Mouse (Mus musculus): Measurements from ENCODE around the gene Olfr167. TPM values are rescaled to one million over a fixed set of nuclear protein-coding genes. Genes with fewer than 3 reads are reported as not detected.
"Not testable (repeated sequence)": the region's sequence is repeated elsewhere in the genome, so short reads cannot be mapped to it uniquely, and the experiment has no call there.

The Olfr167 gene
- not detected in 2 replicates for polyA plus RNA-seq (2012; rRNA removed)

DNA sequence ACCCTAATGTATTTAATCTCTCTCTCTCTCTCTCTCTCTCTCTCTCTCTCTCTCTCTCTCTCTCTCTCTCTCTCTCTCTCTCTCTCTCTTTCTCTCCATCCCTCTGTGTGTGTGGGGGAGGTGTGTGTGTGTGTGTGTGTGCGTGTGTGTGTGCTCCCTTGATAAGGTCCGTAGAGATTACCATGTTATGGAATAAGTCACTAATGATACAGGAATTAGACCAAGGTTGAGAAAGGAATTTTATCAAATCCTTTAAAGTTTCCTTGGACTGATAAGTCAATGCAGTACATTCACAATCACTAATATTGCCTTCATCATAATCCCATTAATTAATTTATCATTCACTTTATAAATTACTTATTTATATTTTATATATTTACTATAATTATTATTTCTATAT, at the start of gene Olfr167:
Olfr167 (minus strand) TSS at position 101 of the 400 bp plus-strand sequence.
- 80% methylated on average over 2 of the region's 2 CpGs for WGBS
- Histone ChIP-seq H3K4me3 (replicated peaks; ENCODE audit: insufficient read depth, low read depth, low read length) (no peak within 1 kb of the TSS), H3K27ac (ENCODE audit: insufficient read depth, low read length) (no peak within 1 kb of the TSS), H3K27me3 (ENCODE audit: control insufficient read depth, insufficient read depth, low read length) (no peaks in the 10 kb centered on the region), H3K4me1 (ENCODE audit: control insufficient read depth, insufficient read depth, low read length) (no peaks in the 10 kb centered on the region)
- no peak for DNase-seq
- no peak for TF ChIP-seq CTCF (IDR thresholded peaks at IDR 0.05; ENCODE audit: borderline replicate concordance, insufficient read depth, low read depth, low read length)
- TF ChIP-seq POLR2A (IDR thresholded peaks at IDR 0.05; ENCODE audit: borderline replicate concordance, insufficient read depth, low read length) = no peak

DNA sequence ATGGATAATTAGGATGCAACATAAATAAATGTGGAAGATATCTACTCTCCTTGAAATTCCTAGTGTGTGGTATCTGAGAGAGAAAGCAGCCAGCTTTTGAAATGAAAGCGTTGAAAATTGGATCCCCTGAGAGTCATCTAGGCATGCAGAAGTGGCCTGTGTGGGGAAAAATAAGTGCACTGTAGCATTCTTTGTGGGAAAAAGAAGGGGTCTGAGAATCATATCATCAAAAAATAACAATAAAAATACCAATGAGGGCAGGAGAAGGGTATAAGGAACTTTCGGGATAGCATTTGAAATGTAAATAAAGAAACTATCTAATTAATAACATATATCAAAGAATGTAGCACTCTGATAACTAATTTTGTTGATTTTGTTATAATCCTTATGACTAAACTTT, 49.6 kb upstream of the Olfr167 start, which contains the start of gene Olfr169:
Olfr169 (minus strand) TSS at position 101 of the 400 bp plus-strand sequence.
- not testable (repeated sequence) for DNase-seq; H3K4me1 ChIP-seq (ENCODE audit: control insufficient read depth, insufficient read depth, low read length); H3K4me3 ChIP-seq (replicated peaks; ENCODE audit: insufficient read depth, low read depth, low read length); H3K27ac ChIP-seq (ENCODE audit: insufficient read depth, low read length); H3K27me3 ChIP-seq (ENCODE audit: control insufficient read depth, insufficient read depth, low read length)
- 70% methylated on average over 2 of the region's 2 CpGs for WGBS

DNA sequence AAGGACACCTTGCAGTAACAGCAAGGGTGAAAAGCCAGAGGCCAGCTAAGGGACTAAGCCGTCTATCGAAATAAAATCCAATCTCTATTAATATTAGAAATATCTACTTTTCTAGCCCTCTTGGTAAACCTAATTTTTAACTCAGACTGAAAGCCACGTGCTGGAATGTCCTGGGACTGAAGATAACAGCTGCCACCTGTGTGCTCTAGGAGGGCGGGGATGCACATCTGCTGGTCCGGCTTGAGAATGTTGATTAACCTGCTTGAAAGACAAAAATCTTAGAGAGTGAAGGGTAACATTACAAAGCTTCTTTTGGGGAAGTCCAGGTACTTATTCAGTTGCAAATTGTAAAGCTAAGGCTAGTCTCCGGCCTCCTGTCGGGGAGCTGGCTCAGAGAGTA, 31.4 kb upstream of the Olfr167 start:
- not testable (repeated sequence) for H3K27me3 ChIP-seq (ENCODE audit: control insufficient read depth, insufficient read depth, low read length); DNase-seq; H3K4me3 ChIP-seq (replicated peaks; ENCODE audit: insufficient read depth, low read depth, low read length); H3K27ac ChIP-seq (ENCODE audit: insufficient read depth, low read length); H3K4me1 ChIP-seq (ENCODE audit: control insufficient read depth, insufficient read depth, low read length)
- WGBS = 85% methylated on average over 7 of the region's 7 CpGs

DNA sequence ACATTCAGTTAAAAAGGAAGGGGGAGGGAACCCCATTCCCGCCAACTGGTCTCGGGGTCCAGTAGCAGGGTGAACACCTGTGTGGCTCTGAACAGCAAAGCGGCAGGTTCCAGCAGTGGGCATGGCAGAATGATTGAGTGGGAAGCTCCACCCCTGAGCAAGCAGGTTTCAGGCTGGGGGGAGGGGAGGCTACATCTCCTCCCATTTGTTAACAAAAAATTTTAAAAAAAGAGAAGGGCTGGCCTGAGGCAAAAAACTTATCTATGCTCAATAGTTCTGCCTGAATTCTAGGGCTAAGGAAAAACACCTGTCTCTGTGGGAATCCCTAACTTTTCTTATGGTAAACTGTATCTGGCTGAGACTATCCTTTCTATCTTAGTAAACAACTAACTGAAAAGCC, 30.2 kb upstream of the Olfr167 start:
- 95% methylated on average over 3 of the region's 3 CpGs for WGBS
- H3K4me3 ChIP-seq (replicated peaks; ENCODE audit: insufficient read depth, low read depth, low read length); H3K27ac ChIP-seq (ENCODE audit: insufficient read depth, low read length); H3K27me3 ChIP-seq (ENCODE audit: control insufficient read depth, insufficient read depth, low read length); H3K4me1 ChIP-seq (ENCODE audit: control insufficient read depth, insufficient read depth, low read length); DNase-seq: not testable (repeated sequence)

DNA sequence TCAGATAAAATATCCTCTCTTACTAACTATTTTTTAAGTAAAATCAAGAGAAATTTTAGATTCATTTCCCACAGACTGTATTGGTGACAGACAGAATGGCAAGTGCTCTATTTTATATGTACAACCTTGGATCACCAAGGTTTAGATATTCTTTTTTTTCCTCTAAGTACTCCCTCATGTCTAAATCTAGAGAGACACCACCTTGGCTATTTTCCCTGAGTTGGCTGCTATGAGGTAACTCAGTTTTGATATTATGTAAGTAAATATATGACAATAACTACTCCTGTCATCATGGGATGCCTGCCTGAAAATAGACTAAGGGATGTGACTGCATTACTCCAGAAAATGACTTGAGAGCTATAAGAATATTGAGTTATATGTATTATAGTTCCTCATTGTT, 13.4 kb upstream of the Olfr167 start, which contains the start of gene Olfr168:
Olfr168 (minus strand) TSS at position 101 of the 400 bp plus-strand sequence.
- Histone ChIP-seq H3K4me3 (replicated peaks; ENCODE audit: insufficient read depth, low read depth, low read length) (no peak within 1 kb of the TSS), H3K27ac (ENCODE audit: insufficient read depth, low read length) (no peak within 1 kb of the TSS), H3K27me3 (ENCODE audit: control insufficient read depth, insufficient read depth, low read length) (no peaks in the 10 kb centered on the region), H3K4me1 (ENCODE audit: control insufficient read depth, insufficient read depth, low read length) (no peaks in the 10 kb centered on the region)
- DNase-seq = no peak
- TF ChIP-seq CTCF (IDR thresholded peaks at IDR 0.05; ENCODE audit: borderline replicate concordance, insufficient read depth, low read depth, low read length) (no peak), POLR2A (IDR thresholded peaks at IDR 0.05; ENCODE audit: borderline replicate concordance, insufficient read depth, low read length) (no peak)

DNA sequence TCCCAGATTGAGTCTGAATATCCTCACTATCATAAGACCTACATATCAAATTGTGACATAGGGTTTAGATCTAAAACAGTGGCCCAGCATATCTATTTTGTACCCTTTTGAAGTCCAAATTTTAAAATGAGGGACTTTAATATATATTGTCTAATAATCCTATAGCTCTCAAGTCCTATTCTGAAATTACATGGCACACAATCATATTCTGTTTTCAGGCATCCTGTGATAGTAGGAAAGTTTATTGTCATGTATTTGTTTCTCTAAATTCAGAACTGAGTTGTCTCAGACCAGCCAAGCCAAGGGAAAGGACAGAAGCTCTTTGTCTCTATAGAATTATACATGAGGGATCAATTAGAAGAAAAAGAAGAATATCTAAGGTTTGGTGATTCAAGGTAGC, 38.7 kb downstream of the Olfr167 start, which contains the start of gene Olfr166:
Olfr166 (plus strand) TSS at position 301 of the 400 bp plus-strand sequence.
- Histone ChIP-seq H3K4me3 (replicated peaks; ENCODE audit: insufficient read depth, low read depth, low read length) (no peak within 1 kb of the TSS), H3K27ac (ENCODE audit: insufficient read depth, low read length) (no peak within 1 kb of the TSS), H3K4me1 (ENCODE audit: control insufficient read depth, insufficient read depth, low read length) (no peaks in the 10 kb centered on the region), H3K27me3 (ENCODE audit: control insufficient read depth, insufficient read depth, low read length) (no peaks in the 10 kb centered on the region)
- TF ChIP-seq POLR2A (IDR thresholded peaks at IDR 0.05; ENCODE audit: borderline replicate concordance, insufficient read depth, low read length) = no peak
- no peak for TF ChIP-seq CTCF (IDR thresholded peaks at IDR 0.05; ENCODE audit: borderline replicate concordance, insufficient read depth, low read depth, low read length)
- DNase-seq = no peak

DNA sequence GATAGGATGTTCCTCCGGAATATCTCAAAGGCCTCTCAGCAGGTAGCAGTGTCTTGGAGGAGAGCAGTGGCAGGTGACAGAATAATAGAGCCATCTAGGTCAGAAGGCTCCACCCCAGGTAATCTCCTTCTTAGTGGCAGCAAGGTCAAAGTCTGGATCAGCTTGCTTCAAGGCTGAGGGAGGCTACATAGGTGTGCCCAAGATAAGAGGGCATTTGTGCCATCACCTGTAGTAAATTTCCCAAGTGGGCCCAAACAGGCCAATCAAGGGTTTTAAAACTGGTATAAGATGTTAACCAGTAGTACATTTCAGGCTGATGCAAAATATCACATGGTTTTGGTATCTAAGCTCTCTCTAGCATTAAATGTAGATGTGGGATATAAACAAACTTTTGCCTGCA, 57.7 kb downstream of the Olfr167 start:
- H3K27me3 ChIP-seq (ENCODE audit: control insufficient read depth, insufficient read depth, low read length) = no peaks in the 10 kb centered on the region

More for the DNA sequence above, 57.7 kb downstream of the Olfr167 start:
- no peak overlapping the region for H3K27ac ChIP-seq (ENCODE audit: insufficient read depth, low read length)
- WGBS = 73% methylated on average over 1 of the region's 1 CpGs
- H3K4me3 ChIP-seq (replicated peaks; ENCODE audit: insufficient read depth, low read depth, low read length) = no peak overlapping the region
- no peak for DNase-seq
- no peaks in the 10 kb centered on the region for H3K4me1 ChIP-seq (ENCODE audit: control insufficient read depth, insufficient read depth, low read length)
- TF ChIP-seq POLR2A (IDR thresholded peaks at IDR 0.05; ENCODE audit: borderline replicate concordance, insufficient read depth, low read length) (no peak), CTCF (IDR thresholded peaks at IDR 0.05; ENCODE audit: borderline replicate concordance, insufficient read depth, low read depth, low read length) (no peak)

Other genes starting within 250 kb of the Olfr167 start
- gene Olfr164, start 208.2 kb downstream of the Olfr167 start, polyA plus RNA-seq (2012; rRNA removed) = not detected in 2 replicates
- not detected in 2 replicates for gene Olfr165, start 99.1 kb downstream of the Olfr167 start, polyA plus RNA-seq (2012; rRNA removed)
- gene Olfr166, start 38.6 kb downstream of the Olfr167 start, polyA plus RNA-seq (2012; rRNA removed) = not detected in 2 replicates
- gene Olfr168, start 13.3 kb upstream of the Olfr167 start, polyA plus RNA-seq (2012; rRNA removed) = not detected in 2 replicates
- gene Olfr169, start 49.5 kb upstream of the Olfr167 start, polyA plus RNA-seq (2012; rRNA removed) = not detected in 2 replicates
- gene Olfr170, start 89.6 kb upstream of the Olfr167 start, polyA plus RNA-seq (2012; rRNA removed) = not detected in 2 replicates
- gene Olfr171, start 107.7 kb upstream of the Olfr167 start, polyA plus RNA-seq (2012; rRNA removed) = not detected in 2 replicates
- not detected in 2 replicates for gene Lamp3, start 184.1 kb upstream of the Olfr167 start, polyA plus RNA-seq (2012; rRNA removed)
- 5.1 and 7.2 TPM in 2 replicates for gene B3gnt5, start 237.9 kb upstream of the Olfr167 start, polyA plus RNA-seq (2012; rRNA removed)